Mouse (Mus musculus) WW6 (cell line): ENCODE measurements around the gene Gopc.
"Not testable (repeated sequence)": the region's sequence is repeated elsewhere in the genome, so short reads cannot be mapped to it uniquely, and the experiment has no call there.

Experiments used
- DNase-seq: peaks from one replicate; pipeline ENCODE4 v3.0.0-alpha.2; 2013; ENCODE audit warnings: low read depth, low spot score

Gene Gopc

DNA sequence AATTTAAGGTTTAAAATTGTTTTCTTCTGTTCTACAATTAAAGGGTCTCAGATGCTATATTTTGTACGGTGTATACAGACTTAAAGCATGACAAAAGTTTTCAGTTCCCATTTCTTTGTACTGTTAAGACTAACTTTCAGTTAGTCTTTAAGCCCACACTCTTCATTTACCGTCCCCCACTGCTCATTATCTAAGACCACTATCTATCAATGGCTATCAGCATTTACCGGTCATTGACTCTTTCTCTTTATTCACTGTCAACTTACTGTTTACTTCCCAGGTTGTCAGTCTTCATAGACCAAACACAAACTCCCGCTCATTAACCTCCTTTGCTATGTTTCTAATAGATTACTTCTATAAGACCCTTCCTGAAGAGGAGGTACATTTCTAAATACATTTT is 5.3 kb upstream of the Gopc start:
- DNase-seq = no peak

DNA sequence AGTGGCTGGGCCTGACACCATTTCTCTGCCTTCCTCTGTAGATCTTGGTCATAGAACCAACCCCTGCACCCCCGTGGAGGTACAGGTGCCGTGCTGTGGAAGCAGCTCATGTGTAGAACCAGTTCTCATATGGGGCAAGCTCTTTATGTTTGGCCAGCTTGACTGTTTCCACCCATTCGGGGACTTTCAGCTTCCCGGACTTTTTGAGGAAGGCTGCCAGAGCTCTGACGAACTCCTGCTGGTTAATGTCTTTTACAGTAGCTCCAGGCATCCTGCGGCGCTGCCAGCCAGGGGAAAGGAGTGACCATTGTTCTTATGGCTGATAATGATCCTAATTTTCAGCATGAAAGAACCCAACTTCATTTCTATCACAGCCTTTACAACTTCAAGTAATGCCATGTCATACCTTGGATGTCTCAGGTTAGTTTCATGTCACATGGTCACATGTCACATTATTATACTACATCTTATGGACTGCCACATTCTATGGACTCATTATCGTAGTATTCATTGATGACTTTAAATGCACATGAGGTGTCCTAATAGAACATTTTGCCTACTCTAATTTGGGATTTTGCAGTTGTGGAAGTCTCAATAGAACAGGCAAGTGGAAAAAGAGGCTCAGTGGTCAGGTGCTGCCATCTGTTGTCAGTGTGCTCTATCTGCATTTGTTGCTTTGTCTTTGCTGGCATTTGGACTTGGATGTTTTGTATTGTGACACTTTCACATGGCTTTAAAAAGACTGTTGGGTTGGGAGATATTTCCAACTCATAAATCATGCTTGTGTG is 3.1 kb upstream of the Gopc start:
- DNase-seq = no peak

DNA sequence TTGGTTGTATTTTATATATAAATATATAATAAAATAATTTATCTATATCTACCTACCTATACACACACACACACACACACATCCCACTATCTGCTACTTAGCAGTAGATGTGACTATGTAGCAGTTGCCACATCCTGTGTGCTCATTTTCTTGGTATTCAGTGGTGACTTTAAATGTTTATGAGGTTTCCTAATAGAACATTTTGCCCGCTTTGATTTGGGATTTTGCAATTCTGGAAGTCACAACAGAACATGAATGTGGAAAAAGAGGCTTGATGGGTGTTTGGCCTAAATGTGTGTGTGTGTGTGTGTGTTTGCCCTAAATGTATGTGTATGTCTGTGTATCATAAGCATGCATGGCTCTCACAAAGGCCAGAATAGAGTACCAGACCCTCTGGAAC is 1.6 kb upstream of the Gopc start:
- DNase-seq = no peak

DNA sequence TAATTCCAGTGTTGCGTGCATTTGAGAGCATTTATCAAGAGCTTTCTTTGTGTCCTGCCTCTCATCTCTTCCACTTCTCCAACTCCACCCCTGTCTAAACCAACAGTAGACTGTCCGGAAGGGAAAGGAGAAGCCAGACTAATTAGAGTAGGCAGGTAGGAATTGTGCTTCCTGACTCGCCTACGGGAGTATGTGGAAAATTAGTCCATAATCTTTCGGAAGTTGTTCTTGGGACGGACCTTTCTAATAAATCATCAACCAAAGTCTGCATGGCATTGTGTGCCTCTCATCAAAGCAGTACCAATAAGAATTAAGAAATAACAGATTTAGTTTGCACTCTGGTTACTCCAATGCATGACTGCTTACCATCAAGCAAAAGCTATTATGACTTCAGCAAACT is 1.1 kb upstream of the Gopc start:
- DNase-seq = no peak

DNA sequence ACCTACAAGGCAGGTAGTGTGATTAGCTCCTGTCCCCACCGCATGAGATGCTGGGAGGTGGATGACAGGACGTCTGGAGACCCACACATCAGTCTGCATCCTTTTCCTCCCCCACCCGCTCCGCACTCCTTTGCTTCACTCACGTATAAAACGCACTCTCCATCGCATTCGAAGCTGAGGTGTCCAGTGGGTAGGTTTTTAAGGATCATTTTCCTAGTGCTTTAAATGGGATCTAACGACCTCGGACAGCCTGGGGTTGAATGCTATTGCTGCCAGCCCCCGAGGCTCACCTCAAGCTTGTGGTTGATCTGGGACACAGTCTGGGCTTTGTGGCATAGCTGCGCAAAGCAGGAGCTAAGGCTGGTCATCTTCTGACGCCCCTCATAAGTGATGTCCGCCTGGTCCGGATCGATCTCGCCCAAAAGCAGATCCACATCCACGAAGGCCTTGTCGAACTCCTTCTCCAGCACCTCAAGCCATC is 563 bp downstream of the Gopc start:
- DNase-seq = no peak

DNA sequence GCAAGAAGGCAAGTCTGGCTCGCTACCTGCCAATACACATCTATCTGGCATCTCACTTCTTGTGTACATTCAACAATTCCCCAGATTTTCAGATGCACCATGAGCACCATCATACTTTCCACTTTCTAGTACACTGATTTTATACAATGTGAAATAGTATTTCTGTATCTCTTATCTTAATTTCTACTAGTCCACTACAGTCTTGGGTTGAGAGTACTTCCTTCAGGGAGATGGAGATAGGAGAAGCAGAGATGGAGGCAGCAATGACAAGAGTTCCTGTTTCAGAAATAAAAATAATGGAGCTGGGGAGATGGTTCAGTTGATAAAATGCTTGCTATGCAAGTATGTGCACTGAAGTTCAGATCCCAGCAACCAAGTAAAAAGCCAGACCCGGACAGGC is 4.1 kb downstream of the Gopc start:
- DNase-seq = no peak

DNA sequence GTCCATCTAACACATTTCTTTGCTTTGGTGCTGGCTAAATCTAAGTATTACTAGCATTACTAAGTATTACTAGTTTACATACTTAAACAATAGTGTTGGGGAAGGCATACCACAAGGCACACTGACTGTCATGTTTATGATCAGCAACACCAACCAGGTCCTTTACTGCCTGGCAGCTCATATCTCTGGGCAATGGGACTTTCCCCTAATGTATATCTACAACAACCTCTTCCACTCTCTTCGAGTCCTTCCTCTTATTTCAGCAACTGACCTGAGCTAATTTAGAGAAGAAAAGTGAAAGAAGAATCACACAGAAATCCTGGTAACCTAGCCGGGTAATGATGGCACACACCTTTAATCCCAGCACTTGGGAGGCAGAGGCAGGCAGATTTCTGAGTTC is 5.5 kb downstream of the Gopc start:
- DNase-seq = no peak

DNA sequence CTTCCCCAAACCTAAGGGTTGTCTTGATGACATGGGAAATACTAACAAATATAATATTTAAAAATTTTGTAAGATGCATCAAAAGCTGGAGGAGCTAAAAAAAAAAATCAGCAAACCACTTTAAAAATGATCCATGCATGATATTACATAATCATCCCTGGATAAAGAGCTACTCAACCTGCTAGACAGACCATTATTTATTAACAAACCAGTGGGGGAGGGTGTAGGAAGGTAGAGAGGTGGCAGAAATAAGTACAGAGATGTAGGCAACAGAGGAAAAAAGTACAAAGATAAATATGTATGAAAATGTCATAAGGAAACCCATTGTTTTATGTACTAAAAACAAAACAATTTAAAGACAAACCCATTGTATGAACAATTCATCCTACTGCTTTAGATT is 7.3 kb downstream of the Gopc start:
- no peak for DNase-seq

DNA sequence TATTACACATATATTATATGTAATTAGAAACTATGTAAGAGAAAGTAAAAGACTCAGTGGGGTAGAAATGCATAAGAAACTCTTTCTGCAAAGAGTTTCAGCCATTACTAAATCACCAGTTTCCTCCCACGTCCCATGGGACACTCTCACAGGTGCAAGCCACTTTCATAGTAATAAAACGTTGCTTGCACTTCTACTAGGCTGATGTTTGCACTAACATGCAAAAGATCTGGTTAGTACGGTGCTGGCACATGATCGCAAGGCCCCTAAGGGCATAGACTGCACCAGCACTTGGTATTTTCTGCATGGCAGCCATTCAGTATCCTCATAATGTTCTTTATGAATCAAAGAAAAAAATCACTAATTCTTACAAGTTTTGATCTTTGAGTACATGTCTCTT is 8.1 kb downstream of the Gopc start:
- DNase-seq = no peak

DNA sequence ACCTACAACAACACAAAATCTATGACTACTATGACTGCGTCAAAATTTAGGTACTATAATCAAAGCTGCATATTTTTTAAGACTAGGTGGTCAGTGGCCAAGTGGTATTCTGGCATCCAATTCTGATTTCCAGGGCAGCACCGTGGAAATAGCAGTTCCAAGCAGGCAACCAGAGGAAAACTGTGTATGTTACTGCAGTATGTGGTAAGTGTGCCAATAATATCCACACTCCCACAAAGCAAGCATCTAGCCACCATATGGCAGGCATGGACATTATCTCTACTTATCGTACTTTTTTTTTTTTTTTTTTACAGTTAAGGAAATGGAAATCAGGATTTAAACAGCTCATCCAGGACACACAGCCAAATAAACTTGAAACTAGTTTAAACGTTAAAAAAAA is 13.5 kb downstream of the Gopc start:
- DNase-seq = no peak

DNA sequence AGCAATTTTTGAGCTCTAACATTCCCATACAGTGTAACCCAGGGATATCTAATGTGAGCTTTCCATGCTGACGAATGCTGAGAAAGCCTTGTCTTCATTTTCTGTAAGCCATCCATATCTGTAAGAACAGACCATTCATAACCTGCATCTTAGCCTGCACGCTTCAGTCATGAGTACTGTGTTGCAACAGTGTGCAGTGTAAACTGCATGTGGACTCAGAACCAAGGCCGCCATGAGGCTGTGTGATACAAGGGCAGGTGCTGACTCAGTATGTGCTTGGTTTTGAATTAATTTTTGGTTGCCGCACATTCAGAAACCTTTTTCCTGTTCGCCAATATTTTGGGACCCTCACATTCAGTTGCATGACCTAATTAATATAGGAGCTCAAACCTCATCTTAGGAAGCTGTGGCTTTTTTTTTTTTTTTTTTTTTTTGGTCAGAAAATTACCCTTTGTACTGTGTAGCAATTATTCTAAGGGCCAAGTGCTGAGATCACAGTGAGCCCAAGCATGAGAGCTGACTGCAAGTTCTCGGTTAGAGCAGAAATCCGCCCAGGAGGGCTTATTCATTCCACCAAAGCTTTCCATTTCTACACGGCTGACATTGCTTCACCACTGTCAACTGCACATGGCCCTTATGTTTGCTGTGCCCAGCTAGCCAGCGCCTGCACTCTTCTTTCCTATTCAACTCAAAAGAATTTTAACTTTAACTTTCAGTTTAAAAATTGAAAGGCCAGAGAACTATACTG is 20.9 kb downstream of the Gopc start:
- DNase-seq = no peak

DNA sequence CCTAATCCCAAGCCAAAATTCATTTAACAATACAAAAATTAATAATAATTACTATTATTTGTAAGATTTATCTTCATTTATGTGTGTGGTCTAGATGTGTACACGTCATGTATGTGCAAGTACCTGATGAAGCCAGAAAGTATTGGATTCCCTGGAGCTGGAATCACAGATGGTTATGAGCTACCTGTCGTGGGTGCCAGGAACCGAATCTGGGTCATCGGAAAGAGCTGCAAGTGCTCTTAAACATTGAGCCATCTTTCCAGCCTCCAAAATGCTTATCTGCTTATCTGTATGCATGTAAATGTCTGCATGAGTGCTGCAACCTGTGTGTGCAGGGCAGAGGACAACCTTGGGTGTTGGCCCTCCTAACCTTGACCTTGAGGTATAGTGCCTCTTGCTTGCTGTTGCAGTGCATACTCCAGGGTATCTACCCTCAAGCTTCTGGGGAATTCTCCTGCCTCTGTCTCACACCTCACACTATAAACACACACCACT is 21.6 kb downstream of the Gopc start:
- no peak for DNase-seq

DNA sequence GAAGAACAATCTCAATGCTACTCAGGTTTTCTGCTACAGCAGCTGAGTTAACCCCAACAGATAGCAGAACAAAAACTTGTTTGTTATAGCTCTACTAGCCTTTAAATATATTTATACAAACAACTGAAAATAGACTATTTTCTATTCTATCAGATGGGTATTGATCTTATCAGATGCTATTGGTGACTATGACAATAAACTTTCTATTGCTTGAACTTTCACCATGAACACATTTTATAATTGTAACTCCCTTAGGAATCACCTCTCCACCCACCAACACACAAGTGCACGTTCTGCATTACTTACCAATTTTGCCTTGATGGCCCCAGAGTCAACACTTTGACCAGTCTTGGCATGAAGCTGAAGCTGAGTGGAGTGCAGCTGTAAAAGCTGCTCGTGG is 23.5 kb downstream of the Gopc start, which contains the start of gene Gm26741:
TSS of gene Gm26741 (plus strand) at position 301 of the 400 bp plus-strand sequence.
- DNase-seq = no peak

DNA sequence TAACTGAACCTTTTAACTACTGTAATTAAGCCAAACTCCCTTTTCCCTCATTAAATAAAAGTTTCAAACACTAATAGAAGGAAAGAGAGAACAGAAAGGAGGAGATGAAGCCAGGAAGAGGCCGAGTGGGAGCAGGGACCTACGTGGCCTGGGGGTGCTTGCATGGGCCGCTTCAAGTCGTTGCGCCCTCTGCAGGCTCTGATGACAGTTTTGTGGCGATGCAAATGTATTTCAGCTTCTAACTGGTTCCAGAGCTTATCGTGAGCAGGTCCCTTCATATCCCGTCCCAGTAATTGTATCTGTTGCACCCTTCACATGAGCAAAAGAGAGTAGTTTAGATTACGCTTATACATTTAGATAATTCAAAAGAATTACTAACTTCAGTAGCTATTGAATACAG is 28.7 kb downstream of the Gopc start:
- peak; percentile 33 for DNase-seq

DNA sequence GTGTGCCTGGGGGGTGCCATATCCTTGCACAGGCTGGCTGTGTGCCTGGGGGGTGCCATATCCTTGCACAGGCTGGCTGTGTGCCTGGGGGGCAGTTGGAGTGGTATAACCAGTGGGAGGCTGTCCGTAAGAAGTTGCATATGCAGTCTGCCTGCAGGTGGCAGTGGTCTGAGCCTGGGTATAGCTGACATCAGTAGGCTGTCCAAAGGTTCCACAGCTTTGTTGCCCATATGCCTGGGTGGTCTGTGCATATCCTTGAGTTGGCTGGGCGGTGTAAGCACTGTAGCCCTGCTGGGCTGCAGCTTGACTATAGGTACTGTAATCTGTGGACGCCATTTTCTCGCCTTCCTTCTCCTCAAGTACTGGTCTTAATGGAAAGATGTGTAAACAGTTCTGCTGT is 38.6 kb downstream of the Gopc start:
- DNase-seq = not testable (repeated sequence)

DNA sequence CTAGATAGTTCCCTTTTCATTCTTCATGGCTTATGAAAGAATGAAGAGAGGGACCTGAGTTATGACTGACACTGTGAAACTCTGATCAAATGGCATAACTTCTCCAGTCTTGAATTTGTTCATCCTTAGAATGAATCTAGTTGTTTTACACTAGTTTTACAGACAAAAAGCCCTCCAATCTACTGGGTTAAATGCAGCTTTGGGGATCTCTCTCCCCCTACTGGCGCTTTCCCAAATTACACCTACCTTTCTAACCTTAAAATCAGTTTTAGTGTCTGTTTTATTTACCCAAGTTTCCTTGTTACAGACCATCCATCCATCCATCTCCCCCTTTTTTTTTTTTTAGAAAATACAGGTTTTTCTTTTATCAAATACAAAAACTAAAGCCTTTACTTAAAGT is 50.9 kb downstream of the Gopc start:
- no peak for DNase-seq

DNA sequence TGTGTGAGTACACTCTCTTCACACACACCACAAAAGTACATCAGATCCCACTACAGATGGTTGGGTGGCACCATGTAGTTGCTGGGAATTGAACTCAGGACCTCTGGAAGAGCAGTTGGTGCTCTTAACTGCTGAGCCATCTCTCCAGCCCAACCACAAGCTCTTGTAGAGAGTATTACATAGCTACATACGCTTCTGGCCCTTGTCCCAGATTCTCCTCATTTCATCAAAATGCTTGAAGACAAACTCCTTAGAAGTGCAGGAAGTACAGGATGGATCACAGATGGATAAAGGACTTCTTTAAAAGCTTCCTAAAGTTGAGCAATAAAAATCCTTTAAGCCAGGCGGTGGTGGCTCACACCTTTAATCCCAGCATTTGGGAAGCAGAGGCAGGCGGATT is 60.0 kb downstream of the Gopc start:
- DNase-seq = no peak

DNA sequence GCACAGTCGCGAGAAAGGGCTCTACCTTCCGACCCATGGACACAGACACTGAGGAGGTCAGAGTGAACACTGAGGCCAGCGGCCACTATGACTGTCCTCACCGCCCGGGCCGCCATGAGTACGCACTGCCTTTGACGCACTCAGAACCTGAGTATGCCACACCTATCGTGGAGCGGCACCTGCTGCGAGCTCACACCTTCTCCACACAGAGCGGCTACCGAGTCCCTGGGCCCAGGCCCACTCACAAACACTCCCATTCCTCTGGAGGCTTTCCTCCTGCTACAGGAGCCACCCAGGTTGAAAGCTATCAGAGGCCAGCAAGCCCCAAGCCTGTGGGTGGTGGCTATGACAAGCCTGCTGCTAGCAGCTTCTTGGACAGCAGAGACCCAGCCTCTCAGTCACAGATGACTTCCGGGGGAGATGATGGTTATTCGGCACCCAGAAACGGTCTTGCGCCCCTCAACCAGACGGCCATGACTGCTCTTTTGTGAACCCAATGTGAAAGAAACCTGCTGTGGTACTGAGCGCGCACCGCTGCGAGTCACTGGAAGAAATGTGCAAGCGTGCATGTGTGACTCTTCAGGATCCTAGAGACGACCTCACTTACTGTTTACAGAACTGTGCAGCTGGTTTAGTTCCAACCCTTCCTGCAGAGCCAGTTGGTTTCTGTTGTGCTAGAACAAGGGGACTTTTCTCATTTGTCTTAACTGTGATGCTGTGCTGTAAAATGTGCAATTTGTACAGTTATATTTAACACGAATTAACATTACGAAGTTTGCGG is 62.2 kb downstream of the Gopc start:
- DNase-seq = no peak

DNA sequence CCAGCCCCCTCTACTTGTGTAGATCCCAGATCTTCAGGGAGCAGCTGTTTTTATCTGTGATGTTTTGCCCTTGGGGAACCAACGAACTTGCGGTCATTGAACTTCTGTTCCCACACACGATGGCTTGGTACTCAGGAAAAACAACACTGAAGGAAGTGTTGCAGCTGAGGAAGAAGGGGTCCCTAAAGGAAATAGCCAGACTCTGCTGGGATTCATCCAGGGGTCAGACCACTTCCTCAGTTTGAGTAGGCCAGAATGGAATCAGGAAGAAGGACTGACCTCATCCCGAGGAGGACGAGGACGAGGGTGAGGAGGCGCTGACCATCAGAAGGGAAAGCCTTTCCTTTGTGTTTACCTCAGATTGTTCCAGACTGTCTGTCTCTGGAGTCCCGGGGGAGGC is 72.7 kb downstream of the Gopc start:
- no peak for DNase-seq

DNA sequence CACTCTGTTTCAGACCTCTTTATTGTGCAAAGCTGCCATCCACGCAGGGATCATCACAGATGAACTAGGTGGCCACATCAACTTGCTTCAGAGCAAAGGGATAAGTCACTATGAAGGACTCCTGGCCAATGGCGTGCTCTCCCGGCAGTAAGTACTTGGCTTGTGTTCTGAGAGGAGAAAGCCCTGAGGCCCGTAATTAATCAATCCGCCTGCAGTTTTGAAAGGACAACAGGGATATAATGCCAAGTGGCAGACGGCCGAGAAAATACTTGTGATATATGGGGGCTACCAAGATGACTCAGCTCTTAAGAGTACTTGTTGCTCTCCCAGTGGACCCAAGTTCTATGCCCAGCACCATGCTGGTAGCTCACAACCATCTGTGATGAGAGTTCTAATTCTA is 77.3 kb downstream of the Gopc start:
- no peak for DNase-seq

DNA sequence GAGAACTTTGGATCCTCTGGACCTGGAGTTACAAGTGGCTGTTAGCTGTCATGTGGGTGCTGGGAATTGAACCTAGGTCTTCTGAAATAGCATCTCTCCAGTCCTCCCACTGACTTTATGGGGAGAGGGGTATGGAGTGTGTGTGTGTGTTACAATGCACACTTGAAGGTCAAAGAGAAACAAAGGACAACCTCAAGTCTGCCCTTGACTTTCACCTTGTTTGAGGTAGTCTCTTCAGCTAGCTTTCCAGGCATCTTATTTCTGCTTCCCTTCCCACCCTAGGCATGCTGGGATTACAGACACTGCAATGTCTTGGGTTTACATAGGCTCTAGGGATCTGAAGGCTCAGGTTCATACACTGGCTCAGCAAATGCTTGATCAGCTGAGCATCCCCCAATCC is 79.7 kb downstream of the Gopc start:
- DNase-seq = no peak

DNA sequence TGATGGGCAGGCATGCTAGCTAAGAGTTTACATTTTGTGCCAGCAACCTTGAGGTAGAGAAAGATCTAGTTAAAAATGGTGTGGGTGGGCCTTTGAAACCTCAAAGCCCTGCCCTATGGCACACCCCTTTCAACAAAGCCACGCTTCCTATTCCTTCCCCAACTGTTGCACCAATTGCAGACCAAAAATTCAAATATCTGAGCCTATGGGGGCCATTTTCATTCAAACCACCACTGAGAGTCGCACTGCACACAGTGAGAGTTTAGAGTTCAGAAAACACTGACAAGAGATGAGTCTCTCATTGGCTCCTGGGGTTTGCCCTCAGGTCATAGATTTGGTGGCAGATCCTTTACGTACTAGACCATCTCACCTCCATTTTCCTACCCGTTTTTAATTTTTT is 80.2 kb downstream of the Gopc start:
- DNase-seq = no peak
